30 mouse cellular contexts compared by ENCODE assay signal in the genomic region with DNA sequence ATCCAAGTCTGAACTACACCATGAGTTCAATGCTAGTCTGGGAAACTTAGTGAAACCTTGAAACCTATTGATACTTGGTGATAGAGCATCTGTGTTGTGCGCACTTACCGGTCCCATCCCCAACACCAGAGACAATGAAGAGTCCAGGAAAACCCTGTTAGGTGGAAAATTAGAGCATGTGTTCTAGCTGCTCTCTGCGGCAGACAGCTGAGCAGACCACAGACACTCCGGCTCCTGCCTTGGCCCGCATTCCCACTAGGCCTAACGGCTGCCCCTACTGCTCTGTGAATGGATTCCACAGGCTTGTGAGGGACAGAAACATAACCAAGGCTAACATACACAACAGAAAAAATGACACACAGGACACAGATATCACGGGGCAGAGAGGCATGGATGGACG. TPM values are rescaled to one million over a fixed set of nuclear protein-coding genes. Genes with fewer than 3 reads are reported as not detected.
"Had no signal": no experiment of that assay in that cellular context is flagged by ENCODE, and none has a peak within 500 bp of the region (broad histone marks: within the 10 kb centered on the region; RNA-seq: fewer than 3 reads in every experiment).

No protein-coding gene starts in this region.

- DNase-seq: kidney, adult 11 months; kidney, adult 8-10 months; kidney, postnatal 10 days; kidney, postnatal 4 days; liver; lung, adult 18-20 months; lung, postnatal 10 days; lung, postnatal 4 days; retina, postnatal 1 day; right cerebral cortex, postnatal 25 days; thymus, postnatal 36 days had no signal

- ATAC-seq: intestine, embryonic 15.5 days; liver, embryonic 12.5 days; midbrain, embryonic 16.5 days had no signal

- H3K27me3 ChIP-seq: kidney, embryonic 15.5 days; limb, embryonic 13.5 days; lung, embryonic 15.5 days had no signal

- H3K9me3 ChIP-seq: intestine, embryonic 15.5 days; kidney, embryonic 15.5 days; limb, embryonic 10.5 days; limb, embryonic 13.5 days; liver, embryonic 12.5 days; liver, embryonic 15.5 days; lung, embryonic 15.5 days; midbrain, embryonic 10.5 days; neural tube, embryonic 13.5 days had no signal

- H3K27ac ChIP-seq: intestine, embryonic 15.5 days; kidney, embryonic 15.5 days; limb, embryonic 10.5 days; limb, embryonic 13.5 days; liver, embryonic 12.5 days; liver, embryonic 15.5 days; lung, embryonic 15.5 days; midbrain, embryonic 10.5 days; neural tube, embryonic 13.5 days; stomach, postnatal 0 days had no signal

- H3K36me3 ChIP-seq: intestine, embryonic 15.5 days; kidney, embryonic 15.5 days; limb, embryonic 10.5 days; limb, embryonic 13.5 days; liver, embryonic 12.5 days; liver, embryonic 15.5 days; lung, embryonic 15.5 days; midbrain, embryonic 10.5 days; neural tube, embryonic 13.5 days had no signal

- H3K4me3 ChIP-seq: intestine, embryonic 15.5 days; kidney, embryonic 15.5 days; limb, embryonic 10.5 days; limb, embryonic 13.5 days; liver, embryonic 12.5 days; liver, embryonic 15.5 days; lung, embryonic 15.5 days; midbrain, embryonic 10.5 days; neural tube, embryonic 13.5 days had no signal

RNA-seq across cellular contexts. Expression of gene Tnp2, which starts 14.9 kb away (rescaled TPM):
- total RNA-seq: layer of hippocampus, adult 18-20 months; layer of hippocampus, postnatal 14 days; left cerebral cortex, adult 8-10 months; left cerebral cortex, postnatal 14 days; megakaryocyte progenitor cell, adult 5-6 weeks; neutrophil, adult 5-6 weeks had no signal
- polyA plus RNA-seq: intestine, embryonic 15.5 days; kidney, embryonic 15.5 days; limb, embryonic 10.5 days; limb, embryonic 13.5 days; liver, embryonic 12.5 days; liver, embryonic 15.5 days; lung, embryonic 15.5 days; midbrain, embryonic 10.5 days; midbrain, embryonic 16.5 days; neural tube, embryonic 13.5 days; stomach, embryonic 14.5 days; stomach, postnatal 0 days; urinary bladder, adult 2 months had no signal

RNA-seq across cellular contexts. Expression of gene Prm3, which starts 17.2 kb away (rescaled TPM):
- total RNA-seq: layer of hippocampus, adult 18-20 months; layer of hippocampus, postnatal 14 days; left cerebral cortex, adult 8-10 months; left cerebral cortex, postnatal 14 days; megakaryocyte progenitor cell, adult 5-6 weeks; neutrophil, adult 5-6 weeks had no signal
- polyA plus RNA-seq: intestine, embryonic 15.5 days; kidney, embryonic 15.5 days; limb, embryonic 10.5 days; limb, embryonic 13.5 days; liver, embryonic 12.5 days; liver, embryonic 15.5 days; lung, embryonic 15.5 days; midbrain, embryonic 10.5 days; midbrain, embryonic 16.5 days; neural tube, embryonic 13.5 days; stomach, embryonic 14.5 days; stomach, postnatal 0 days; urinary bladder, adult 2 months had no signal

RNA-seq across cellular contexts. Expression of gene Prm2, which starts 22.4 kb away (rescaled TPM):
- total RNA-seq: layer of hippocampus, adult 18-20 months; layer of hippocampus, postnatal 14 days; left cerebral cortex, adult 8-10 months; left cerebral cortex, postnatal 14 days; megakaryocyte progenitor cell, adult 5-6 weeks; neutrophil, adult 5-6 weeks had no signal
- polyA plus RNA-seq: intestine, embryonic 15.5 days; kidney, embryonic 15.5 days; limb, embryonic 10.5 days; limb, embryonic 13.5 days; liver, embryonic 12.5 days; liver, embryonic 15.5 days; lung, embryonic 15.5 days; midbrain, embryonic 10.5 days; midbrain, embryonic 16.5 days; neural tube, embryonic 13.5 days; stomach, embryonic 14.5 days; stomach, postnatal 0 days; urinary bladder, adult 2 months had no signal

RNA-seq across cellular contexts. Expression of gene Prm1, which starts 32.1 kb away (rescaled TPM):
- total RNA-seq: layer of hippocampus, adult 18-20 months; layer of hippocampus, postnatal 14 days; left cerebral cortex, adult 8-10 months; left cerebral cortex, postnatal 14 days; megakaryocyte progenitor cell, adult 5-6 weeks; neutrophil, adult 5-6 weeks had no signal
- polyA plus RNA-seq: intestine, embryonic 15.5 days; limb, embryonic 10.5 days; liver, embryonic 12.5 days; liver, embryonic 15.5 days; midbrain, embryonic 10.5 days; stomach, embryonic 14.5 days; urinary bladder, adult 2 months had no signal
